Mouse (Mus musculus) natural killer cell, adult 2 months (primary cell): ENCODE results near the gene Usp28.
A peak's percentile ranks its signal among the peaks of the same experiment; 100 is the strongest.

Experiments used
- DNase-seq, 2 experiments: peaks; one replicate each; pipeline ENCODE4 v3.0.0; 2022; ENCODE audit warnings: low spot score in 2 of 2

The Usp28 gene

DNA sequence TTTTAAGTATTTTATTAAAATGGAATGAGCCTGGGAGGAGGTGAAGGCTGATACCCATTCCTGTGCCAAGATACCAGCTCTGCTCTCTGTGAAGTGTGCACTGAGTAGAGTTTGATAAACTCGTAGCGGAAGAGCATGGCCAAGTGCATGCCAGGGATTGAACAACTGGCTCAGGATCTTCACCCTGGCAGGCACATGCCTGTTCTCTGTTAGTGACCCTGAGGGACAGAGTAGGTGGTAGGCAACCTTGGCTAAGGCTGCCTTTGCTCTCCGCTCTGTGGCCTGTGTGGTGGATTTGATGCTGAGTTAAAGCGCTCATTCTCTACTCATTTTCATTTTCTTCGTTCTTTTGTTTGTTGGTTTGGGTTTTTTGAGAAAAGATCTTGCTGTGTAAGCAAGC is 36.1 kb downstream of the Usp28 start:
- no peak for DNase-seq

DNA sequence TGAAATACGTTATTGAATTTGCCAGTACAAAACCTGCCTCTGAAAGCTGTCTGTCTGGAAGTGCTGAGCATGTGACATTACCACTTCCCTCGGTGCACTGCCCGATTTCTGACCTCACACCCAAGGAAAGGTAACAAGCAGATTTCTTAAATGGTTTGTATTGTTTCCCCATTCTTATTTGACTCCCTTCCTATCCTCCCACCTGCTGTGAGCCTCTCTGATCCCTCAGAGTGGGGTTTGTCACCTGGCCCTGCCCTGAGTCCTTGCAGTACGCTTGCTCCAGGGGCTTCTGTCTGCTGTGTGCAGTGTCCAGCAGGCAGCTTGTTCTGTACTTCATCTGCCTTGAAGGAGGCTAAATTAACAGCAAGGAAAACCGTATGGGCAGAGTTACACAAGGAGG is 38.8 kb downstream of the Usp28 start:
- no peak for DNase-seq

- DNase-seq = no peak
Measured at GRCm38 (mm10) chr9:49024529-49024928, 39.4 kb downstream of the Usp28 start.

DNA sequence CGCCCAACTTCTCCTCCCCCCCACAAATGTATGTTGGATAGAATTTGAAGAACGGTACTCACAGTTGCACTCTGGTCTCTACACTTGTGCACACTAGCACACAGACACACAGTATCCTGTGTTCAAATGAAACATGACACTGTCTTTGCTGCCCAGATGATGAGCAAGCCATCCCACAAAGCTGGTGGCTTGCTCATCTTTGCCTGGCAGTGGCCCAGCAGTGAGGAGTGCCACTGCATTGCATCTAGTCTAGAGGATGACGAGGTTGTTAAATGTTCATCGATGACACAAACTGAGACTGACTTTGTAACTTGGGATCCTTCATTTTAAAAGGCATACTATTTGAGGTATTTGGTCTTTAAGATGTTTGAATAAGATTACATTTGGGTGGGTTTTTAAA is 49.6 kb downstream of the Usp28 start:
- no peak for DNase-seq

- no peak for DNase-seq
Measured at GRCm38 (mm10) chr9:49050901-49051300, 65.7 kb downstream of the Usp28 start.

- DNase-seq = peak; percentile 17 to 49
Measured at GRCm38 (mm10) chr9:49051349-49051748, 66.2 kb downstream of the Usp28 start.

DNA sequence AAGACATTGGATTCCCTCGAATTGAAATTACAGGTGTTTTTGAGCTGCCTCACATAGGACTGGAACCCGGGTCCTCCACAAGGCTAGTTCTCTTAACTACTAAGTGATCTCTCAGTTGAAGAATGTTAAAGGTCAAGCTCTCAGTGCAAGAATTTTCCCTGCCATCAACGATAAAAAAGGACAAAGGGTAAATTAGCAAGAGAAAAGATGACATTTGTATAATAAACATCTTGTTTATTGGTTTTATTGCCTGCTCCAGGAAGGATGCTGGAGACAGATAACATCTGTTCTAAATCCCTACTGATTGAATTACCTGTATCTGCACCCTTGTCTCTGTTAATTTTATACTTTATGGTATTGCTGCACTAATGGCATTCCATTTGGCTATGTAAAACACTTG is 68.9 kb downstream of the Usp28 start:
- no peak for DNase-seq

DNA sequence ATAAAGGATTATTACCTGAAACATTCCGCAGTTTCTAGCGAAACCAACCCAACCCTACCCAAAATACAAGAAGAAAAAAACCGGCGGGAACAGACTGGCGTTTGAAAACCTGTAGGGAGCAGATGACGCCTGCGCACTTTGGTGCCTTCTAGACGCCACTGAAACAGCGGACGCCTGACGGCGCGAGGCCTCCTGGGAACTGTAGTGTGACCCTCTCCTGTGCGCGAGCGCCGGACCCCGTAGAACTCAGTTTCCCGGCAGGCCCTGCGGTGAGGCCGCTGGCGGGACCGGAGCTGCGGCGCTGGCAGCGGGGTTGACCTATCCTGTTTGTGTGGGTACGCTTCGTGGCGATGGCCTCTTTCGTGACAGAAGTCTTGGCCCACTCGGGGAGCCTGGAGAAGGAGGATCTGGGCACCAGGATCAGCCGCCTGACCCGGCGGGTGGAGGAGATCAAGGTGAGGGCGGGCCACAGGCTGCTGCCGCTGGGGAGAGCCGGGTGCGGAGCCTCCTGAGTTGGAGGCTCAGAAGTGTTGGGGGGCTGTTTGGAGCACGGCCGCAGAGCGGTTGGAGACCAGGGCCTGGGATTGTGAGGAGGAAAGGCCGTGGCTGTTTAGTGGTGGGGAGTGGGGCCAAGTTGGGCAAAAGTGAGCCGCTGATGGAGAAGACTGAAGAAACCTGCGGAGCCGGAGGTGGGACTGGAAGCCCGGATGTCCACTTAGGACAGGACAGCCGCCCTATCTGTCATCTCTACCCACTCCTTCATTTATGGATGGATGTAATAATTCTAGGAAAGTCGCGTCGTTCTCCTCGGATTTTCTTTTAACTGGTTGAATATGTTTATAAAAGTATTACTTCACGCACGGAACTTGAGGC is 70.4 kb downstream of the Usp28 start, which contains the start of gene Zw10:
TSS of gene Zw10 (plus strand) at position 281 of the 873 bp plus-strand sequence.
- peak; percentile 85 to 88 for DNase-seq

DNA sequence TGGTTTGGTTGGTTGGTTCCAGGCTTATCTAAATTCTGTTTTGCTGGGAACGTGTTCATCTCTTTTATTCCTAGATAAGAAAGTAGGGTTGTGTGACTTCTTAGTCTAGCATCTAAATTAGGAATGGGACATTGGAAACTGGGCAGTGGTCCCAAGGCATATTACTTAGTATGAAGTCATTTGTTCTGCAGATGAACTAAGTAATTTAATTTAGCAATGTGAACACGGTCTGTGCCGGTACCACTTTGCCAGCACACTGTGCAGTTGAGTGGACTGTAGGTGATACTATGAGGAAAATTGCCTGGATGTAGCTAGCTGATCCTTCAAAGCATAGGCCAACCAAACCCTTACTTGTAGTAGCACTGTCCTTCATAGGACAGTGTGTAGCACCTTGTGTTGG is 91.7 kb downstream of the Usp28 start:
- no peak for DNase-seq

DNA sequence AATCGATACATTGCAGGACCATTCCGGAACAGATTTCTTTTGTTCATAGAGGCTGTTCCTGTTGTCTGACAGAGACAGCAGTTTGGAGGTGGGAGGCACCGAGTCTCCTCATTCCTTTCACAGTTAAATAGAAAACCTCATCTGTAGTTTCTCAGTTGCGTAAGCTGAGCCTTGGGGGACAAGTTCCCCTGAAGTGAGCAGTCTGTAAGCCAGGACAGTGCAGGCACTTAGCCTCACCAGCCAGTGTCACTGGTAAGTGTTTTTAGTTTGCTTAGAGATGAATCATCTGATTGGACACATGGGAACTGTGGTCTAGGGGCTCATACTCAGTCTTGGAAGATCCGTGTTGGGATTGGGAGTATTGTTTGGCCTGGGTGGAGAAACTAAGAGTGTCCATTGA is 95.9 kb downstream of the Usp28 start, which contains the start of gene Tmprss5:
TSS of gene Tmprss5 (plus strand) at position 154 of the 400 bp plus-strand sequence.
- no peak for DNase-seq

- no peak for DNase-seq
Measured at GRCm38 (mm10) chr9:49081561-49081960, 96.4 kb downstream of the Usp28 start.

GRCm38 (mm10) chr9:49087317-49087716 is 102.1 kb downstream of the Usp28 start:
- no peak for DNase-seq
